Mouse (Mus musculus): ENCODE results near the gene Epb42.
"Not testable (repeated sequence)": the region's sequence is repeated elsewhere in the genome, so short reads cannot be mapped to it uniquely, and the experiment has no call there.

Epb42 gene

GRCm38 (mm10) chr2:121036733-121037341 lies at the start of gene Epb42:
Gene Epb42 (minus strand): TSS chr2:121037072.
- no peak for DNase-seq (ENCODE audit: low read depth, low spot score)

GRCm38 (mm10) chr2:121085480-121086185 lies 48.8 kb upstream of the Epb42 start, which contains the start of gene Tgm5:
Gene Tgm5 (minus strand): TSS chr2:121085841.
- peak; percentile 64 for DNase-seq (ENCODE audit: low read depth, low spot score)

- DNase-seq (ENCODE audit: low read depth, low spot score): no peak
Measured at GRCm38 (mm10) chr2:121082626-121083025, 45.8 kb upstream of the Epb42 start.

GRCm38 (mm10) chr2:121074747-121075146 lies 37.9 kb upstream of the Epb42 start:
- DNase-seq (ENCODE audit: low read depth, low spot score): no peak

GRCm38 (mm10) chr2:121071871-121072270 lies 35.0 kb upstream of the Epb42 start:
- no peak for DNase-seq (ENCODE audit: low read depth, low spot score)

- DNase-seq (ENCODE audit: low read depth, low spot score): no peak
Measured at GRCm38 (mm10) chr2:121069506-121069905, 32.6 kb upstream of the Epb42 start.

- DNase-seq (ENCODE audit: low read depth, low spot score): no peak
Measured at GRCm38 (mm10) chr2:121067116-121067515, 30.2 kb upstream of the Epb42 start.

- DNase-seq (ENCODE audit: low read depth, low spot score): no peak
Measured at GRCm38 (mm10) chr2:121061315-121061714, 24.4 kb upstream of the Epb42 start.

- no peak for DNase-seq (ENCODE audit: low read depth, low spot score)
Measured at GRCm38 (mm10) chr2:121057997-121058396, 21.1 kb upstream of the Epb42 start.

- DNase-seq (ENCODE audit: low read depth, low spot score): no peak
Measured at GRCm38 (mm10) chr2:121055915-121056314, 19.0 kb upstream of the Epb42 start.

GRCm38 (mm10) chr2:121054060-121054459 lies 17.2 kb upstream of the Epb42 start:
- DNase-seq (ENCODE audit: low read depth, low spot score): peak; percentile 54

GRCm38 (mm10) chr2:121052176-121052575 lies 15.3 kb upstream of the Epb42 start:
- no peak for DNase-seq (ENCODE audit: low read depth, low spot score)

GRCm38 (mm10) chr2:121045653-121046052 lies 8.8 kb upstream of the Epb42 start:
- no peak for DNase-seq (ENCODE audit: low read depth, low spot score)

- DNase-seq (ENCODE audit: low read depth, low spot score): peak; percentile 81
Measured at GRCm38 (mm10) chr2:121041098-121041497, 4.2 kb upstream of the Epb42 start.

GRCm38 (mm10) chr2:121039382-121039781 lies 2.5 kb upstream of the Epb42 start:
- DNase-seq (ENCODE audit: low read depth, low spot score): no peak

GRCm38 (mm10) chr2:121038851-121039250 lies 2.0 kb upstream of the Epb42 start:
- DNase-seq (ENCODE audit: low read depth, low spot score): not testable (repeated sequence)

GRCm38 (mm10) chr2:121022918-121023317 lies 14.0 kb downstream of the Epb42 start:
- DNase-seq (ENCODE audit: low read depth, low spot score): no peak

GRCm38 (mm10) chr2:121017151-121017550 lies 19.7 kb downstream of the Epb42 start:
- no peak for DNase-seq (ENCODE audit: low read depth, low spot score)

GRCm38 (mm10) chr2:121016226-121016625 lies 20.6 kb downstream of the Epb42 start:
- no peak for DNase-seq (ENCODE audit: low read depth, low spot score)

GRCm38 (mm10) chr2:121015507-121015906 lies 21.4 kb downstream of the Epb42 start:
- no peak for DNase-seq (ENCODE audit: low read depth, low spot score)

- no peak for DNase-seq (ENCODE audit: low read depth, low spot score)
Measured at GRCm38 (mm10) chr2:121012676-121013075, 24.2 kb downstream of the Epb42 start.

GRCm38 (mm10) chr2:121009071-121009677 lies 27.7 kb downstream of the Epb42 start:
- DNase-seq (ENCODE audit: low read depth, low spot score): peak; percentile 16

GRCm38 (mm10) chr2:121008664-121009007 lies 28.2 kb downstream of the Epb42 start:
- DNase-seq (ENCODE audit: low read depth, low spot score): no peak
